Mouse (Mus musculus) liver, embryonic 18 days (tissue): ENCODE results near the gene Bud31. TPM values are rescaled to one million over a fixed set of nuclear protein-coding genes. Genes with fewer than 3 reads are reported as not detected.

ENCODE experiments used
- polyA plus RNA-seq: library from polyadenylated mRNA; depleted of rRNA; stranded (reverse); fragments of >200 nt; gene quantifications from 2 replicates; pipeline ENCODE4 v1.2.3, GENCODE M21; 2012; rRNA removed

The Bud31 gene
- 59.2 and 65.9 TPM in 2 replicates for polyA plus RNA-seq

GRCm38 (mm10) chr5:145139571-145140519 is at the start of gene Bud31, which contains the start of gene Pdap1:
Gene Bud31, plus strand, starts transcription at chr5:145140362.
Gene Pdap1, minus strand, starts transcription at chr5:145140238.

GRCm38 (mm10) chr5:145114071-145114605 is 26.0 kb upstream of the Bud31 start, which contains the start of gene Arpc1b:
Gene Arpc1b, plus strand, starts transcription at chr5:145114215.

GRCm38 (mm10) chr5:145166536-145167305 is 26.6 kb downstream of the Bud31 start, which contains the start of the genes Ptcd1 and Cpsf4:
Gene Ptcd1, minus strand, starts transcription at chr5:145167108.
Gene Cpsf4, plus strand, starts transcription at chr5:145167213.

GRCm38 (mm10) chr5:145191962-145192361 is 51.8 kb downstream of the Bud31 start, which contains the start of gene Atp5j2:
Gene Atp5j2, minus strand, starts transcription at chr5:145192062.

Other genes with a start within 250 kb of the Bud31 start
- 2.6 and 3.2 TPM in 2 replicates for gene Smurf1, start 174.5 kb upstream of the Bud31 start, polyA plus RNA-seq
- gene Gm4871, start 107.6 kb upstream of the Bud31 start, polyA plus RNA-seq = not detected in 2 replicates
- gene 1700018F24Rik, start 97.4 kb upstream of the Bud31 start, polyA plus RNA-seq = not detected in 2 replicates
- 42.6 and 43.3 TPM in 2 replicates for gene Arpc1a, start 56.5 kb upstream of the Bud31 start, polyA plus RNA-seq
- gene Kpna7, start 56.3 kb upstream of the Bud31 start, polyA plus RNA-seq = 0.01 TPM in 1 of 2 replicates, not detected in the other
- 144 and 173 TPM in 2 replicates for gene Arpc1b, start 26.1 kb upstream of the Bud31 start, polyA plus RNA-seq
- gene Pdap1, start 124 bp upstream of the Bud31 start, polyA plus RNA-seq = 27.2 and 31.1 TPM in 2 replicates
- gene Ptcd1, start 26.7 kb downstream of the Bud31 start, polyA plus RNA-seq = 5.8 and 6.1 TPM in 2 replicates
- gene Cpsf4, start 26.9 kb downstream of the Bud31 start, polyA plus RNA-seq = 22.4 and 22.9 TPM in 2 replicates
- gene Atp5j2, start 51.7 kb downstream of the Bud31 start, polyA plus RNA-seq = 198 and 202 TPM in 2 replicates
- 2.5 and 2.6 TPM in 2 replicates for gene Zkscan14, start 61.5 kb downstream of the Bud31 start, polyA plus RNA-seq
- gene Zkscan5, start 64.2 kb downstream of the Bud31 start, polyA plus RNA-seq = 2.7 and 2.8 TPM in 2 replicates
- gene Zfp655, start 91.4 kb downstream of the Bud31 start, polyA plus RNA-seq = 13.3 and 14.3 TPM in 2 replicates
- 4.3 and 5.4 TPM in 2 replicates for gene Zscan25, start 140.1 kb downstream of the Bud31 start, polyA plus RNA-seq
- 1.1 and 1.2 TPM in 2 replicates for gene Cyp3a57, start 204.9 kb downstream of the Bud31 start, polyA plus RNA-seq